Comparison of ENCODE assay signal across 8 mouse cellular contexts in the genomic region with DNA sequence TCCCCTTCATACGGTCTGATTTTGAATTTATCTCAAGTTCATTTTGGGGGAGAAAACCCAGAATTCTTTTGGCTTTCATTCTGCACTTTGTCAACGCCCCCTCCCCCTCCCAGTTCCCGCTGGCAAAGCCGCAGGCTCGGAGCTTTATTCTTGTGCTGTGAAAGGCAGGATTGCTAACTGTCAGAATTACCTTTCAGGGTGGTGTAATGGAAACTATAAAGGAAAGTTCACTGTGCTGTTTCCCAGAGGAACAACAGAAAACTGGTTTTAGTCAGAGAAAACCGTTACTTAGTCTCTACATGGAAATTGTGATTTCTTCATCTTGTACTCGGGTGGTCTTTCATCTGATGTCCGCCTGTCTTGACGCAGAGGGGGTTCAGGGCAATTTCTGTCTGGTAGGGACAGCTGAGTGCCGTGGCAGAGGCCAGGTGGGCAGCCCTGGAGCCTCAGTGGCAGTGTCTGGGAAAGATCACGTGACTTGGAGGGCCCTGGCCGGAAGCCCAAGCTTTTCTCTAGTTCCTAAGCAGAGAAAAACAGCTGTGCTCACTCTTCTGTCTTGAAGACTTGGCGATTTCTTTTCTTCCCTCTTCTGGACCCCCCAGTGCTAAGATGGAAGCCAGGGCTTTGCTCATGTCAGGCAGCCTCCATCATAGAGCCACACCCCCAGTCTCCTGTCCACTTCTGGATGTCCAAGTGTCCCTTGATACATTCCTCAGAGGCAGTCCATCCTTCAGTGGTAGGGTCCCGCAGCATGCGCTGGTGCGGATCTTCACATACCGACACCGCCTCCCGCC.
DNase-seq lines count a peak whose midpoint lies in the region; ATAC-seq and TF ChIP-seq lines count a peak whose summit lies in the region.

No protein-coding gene starts in this region.

- peaks cover 10% of the 10 kb centered on the region for H3K27me3 ChIP-seq in heart, embryonic 15.5 days

- no peak overlapping the region for H3K4me3 ChIP-seq in heart, embryonic 15.5 days

- DNase-seq in embryo, embryonic 11 days: peak; percentile 39
- no peak for DNase-seq in embryo, embryonic 10 days (ENCODE audit: low spot score)
- DNase-seq in brain, embryonic 14.5 days (ENCODE audit: low read depth): peak; percentile 85
- DNase-seq in lung, postnatal 10 days: peak; percentile 66
- no peak for DNase-seq in adrenal gland, postnatal 36 days
- no peak for DNase-seq in layer of hippocampus, adult 18-20 months (ENCODE audit: low spot score in 2 of 2)

- H3K36me3 ChIP-seq in heart, embryonic 15.5 days: no peaks in the 10 kb centered on the region

- peaks cover 6% of the 10 kb centered on the region for H3K4me1 ChIP-seq in heart, embryonic 15.5 days (replicated peaks)

- no peak for TF ChIP-seq POLR2A in brain, embryonic 14.5 days (IDR thresholded peaks at IDR 0.05; ENCODE audit: borderline replicate concordance, extremely low read depth, insufficient read depth, insufficient read length, poor library complexity, severe bottlenecking)

- no peak; the same call in 1 of the 2 replicates for ATAC-seq in heart, embryonic 15.5 days (replicated peaks; ENCODE audit: insufficient number of reproducible peaks, insufficient read depth, low FRiP score, low read depth)
- no peak for ATAC-seq in CD4-positive, CD25-positive, alpha-beta regulatory T cell, adult 4 months

- peak overlapping the region; percentile 35 for H3K4me2 ChIP-seq in heart, embryonic 15.5 days

- H3K9me3 ChIP-seq in heart, embryonic 15.5 days (replicated peaks): no peaks in the 10 kb centered on the region

- 48% methylated on average over 19 of the region's 19 CpGs for WGBS in heart, embryonic 15.5 days

- no peak overlapping the region for H3K9ac ChIP-seq in heart, embryonic 15.5 days

- H3K27ac ChIP-seq in heart, embryonic 15.5 days: no peak overlapping the region

- no peak for TF ChIP-seq CTCF in brain, embryonic 14.5 days (IDR thresholded peaks at IDR 0.05; ENCODE audit: borderline replicate concordance, extremely low read depth, insufficient read depth, insufficient read length)

Comparison
In these comparisons a context has a peak if more than half of its experiments do, and no peak if none do; other contexts are left out.
1. DNase-seq: peak in embryo, embryonic 11 days (single experiment), brain, embryonic 14.5 days (single experiment) and lung, postnatal 10 days (single experiment); none in embryo, embryonic 10 days (single experiment), adrenal gland, postnatal 36 days (0 of 2) and layer of hippocampus, adult 18-20 months (0 of 2).